Mouse (Mus musculus) liver, postnatal 0 days (tissue): ENCODE results near the gene Rnf43. TPM values are rescaled to one million over a fixed set of nuclear protein-coding genes. Genes with fewer than 3 reads are reported as not detected.

Experiments used
- ATAC-seq: fragments of 200-750 bp; cut with Nextera tagmentation; 2 replicates; pipeline ENCODE4 v1.8.0; 2017; ENCODE audit warnings: mild to moderate bottlenecking, moderate library complexity
- DNase-seq: peaks from one replicate; pipeline ENCODE4 v3.0.0-alpha.2; 2016
- H3K27ac ChIP-seq: fragments of 300-500 bp; sonication (generic); 2 replicates; pipeline ENCODE4 v1.5.1; 2014; ENCODE audit warnings: antibody characterized with exemption, moderate library complexity, mild to moderate bottlenecking, low read depth
- H3K27me3 ChIP-seq: fragments of 300-500 bp; sonication (generic); 2 replicates; pipeline ENCODE4 v1.6.1; 2014; ENCODE audit warnings: low read length, control low read depth, mixed read lengths; ENCODE audit not compliant: insufficient read depth
- H3K36me3 ChIP-seq: fragments of 300-500 bp; sonication (generic); replicated peaks from 2 replicates; pipeline ENCODE4 v1.6.1; 2014; ENCODE audit warnings: mild to moderate bottlenecking, control low read depth, low read length, moderate library complexity, mixed read lengths; ENCODE audit not compliant: insufficient read depth
- H3K4me1 ChIP-seq: fragments of 300-500 bp; sonication (generic); 2 replicates; pipeline ENCODE4 v1.6.1; 2014; ENCODE audit warnings: antibody characterized with exemption, mild to moderate bottlenecking, control low read depth; ENCODE audit not compliant: insufficient read depth
- H3K4me2 ChIP-seq: fragments of 300-500 bp; sonication (generic); 2 replicates; pipeline ENCODE4 v1.6.1; 2014; ENCODE audit warnings: low read depth, mild to moderate bottlenecking, low read length, moderate library complexity, mixed read lengths
- H3K4me3 ChIP-seq: fragments of 300-500 bp; sonication (generic); 2 replicates; pipeline ENCODE4 v1.5.1; 2014; ENCODE audit warnings: low read depth, low read length
- H3K9ac ChIP-seq: fragments of 300-500 bp; sonication (generic); replicated peaks from 2 replicates; pipeline ENCODE4 v1.6.1; 2014; ENCODE audit warnings: mild to moderate bottlenecking, moderate library complexity
- H3K9me3 ChIP-seq: fragments of 300-500 bp; sonication (generic); 2 replicates; pipeline ENCODE4 v1.6.1; 2016; ENCODE audit warnings: mild to moderate bottlenecking, control low read depth, low read length, mixed read lengths
- CTCF ChIP-seq: sonication (generic); IDR thresholded peaks from 2 replicates; pipeline ENCODE4 v1.5.1; 2016; ENCODE audit warnings: antibody characterized with exemption, low read depth
- EP300 ChIP-seq: IDR thresholded peaks from 2 replicates; pipeline ENCODE4 v1.6.1; 2016; ENCODE audit warnings: antibody characterized with exemption, low read depth, mild to moderate bottlenecking
- whole genome bisulfite sequencing: fragments of 180-500 bp; shearing (Covaris S2); extraction: QIAGEN DNeasy Blood & Tissue Kit; methylation state at CpG from one replicate; pipeline ENCODE4 v1.1.7; 2014; ENCODE audit not compliant: insufficient replicate concordance; 5-methylcytosine and 5-hydroxymethylcytosine counted together
- polyA plus RNA-seq: library from polyadenylated mRNA; unstranded; fragments of >200 nt; fragmentation: Nextera tagmentation; extraction: Ambion mirVana; gene quantifications from 2 replicates; pipeline ENCODE4 v1.2.1, GENCODE M21; 2015

Rnf43 gene
- polyA plus RNA-seq, 1 experiment from 2014 or later = 4.2 TPM

DNA sequence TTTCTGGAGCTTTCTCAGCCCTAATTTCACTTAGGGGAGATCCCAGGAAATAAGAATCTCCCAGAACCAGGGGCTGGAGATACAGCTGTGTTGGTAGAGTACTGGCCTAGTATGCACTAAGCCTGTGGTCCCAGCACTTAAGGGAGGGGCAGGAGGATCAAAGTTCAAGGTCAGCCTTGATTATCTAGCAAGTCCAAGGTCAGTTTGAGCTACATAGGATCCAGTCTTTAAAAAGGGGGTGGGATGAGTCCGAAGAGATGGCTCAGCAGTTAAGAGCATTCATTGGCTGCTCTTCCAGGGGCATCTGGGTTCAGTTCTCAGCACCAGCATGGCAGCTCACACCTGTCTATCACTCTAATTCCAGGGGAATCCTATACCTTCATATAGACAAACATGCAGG, 89.8 kb downstream of the Rnf43 start:
- Histone ChIP-seq H3K4me3 (peak overlapping the region; percentile 15), H3K27ac (peak overlapping the region; percentile 99), H3K4me1 (peaks cover 60% of the 10 kb centered on the region), H3K36me3 (peaks cover 7% of the 10 kb centered on the region), H3K4me2 (peak overlapping the region; percentile 77), H3K9me3 (no peaks in the 10 kb centered on the region), H3K9ac (peak overlapping the region; percentile 76), H3K27me3 (no peaks in the 10 kb centered on the region)
- TF ChIP-seq EP300 = no peak
- no peak for TF ChIP-seq CTCF
- ATAC-seq = no peak
- DNase-seq = no peak
- WGBS = 57% methylated on average over 1 of the region's 1 CpGs

DNA sequence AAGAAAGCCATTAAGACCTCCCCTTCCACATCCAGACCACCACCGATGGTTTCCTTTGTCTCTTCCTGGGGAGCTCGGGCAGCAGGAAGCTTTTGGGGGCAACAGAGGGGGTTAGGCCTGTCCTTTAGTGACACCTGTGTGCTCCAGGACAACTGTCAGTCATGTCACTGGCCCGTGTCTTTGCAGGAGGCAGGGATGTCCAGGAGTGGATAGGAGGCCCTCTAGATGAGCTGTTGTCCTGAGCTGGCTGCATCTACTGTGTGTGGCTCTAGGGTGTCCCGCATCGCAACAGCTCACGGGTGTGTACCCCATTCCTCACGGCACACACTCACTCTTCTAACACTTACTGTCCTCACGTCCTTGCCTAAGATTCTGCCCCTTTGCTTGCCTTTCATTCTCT, 90.7 kb downstream of the Rnf43 start:
- WGBS = 52% methylated on average over 8 of the region's 8 CpGs
- Histone ChIP-seq H3K27ac (peak overlapping the region; percentile 99), H3K9ac (peak overlapping the region; percentile 94; the same call in 1 of the 2 replicates), H3K36me3 (peaks cover 12% of the 10 kb centered on the region), H3K27me3 (no peaks in the 10 kb centered on the region), H3K4me3 (0 out of 2 replicates have a peak overlapping the region, but pooled peaks have one; percentile 92), H3K9me3 (no peaks in the 10 kb centered on the region), H3K4me2 (peak overlapping the region; percentile 68), H3K4me1 (peaks cover 53% of the 10 kb centered on the region)
- ATAC-seq (no peak), DNase-seq (no peak)
- TF ChIP-seq EP300 = no peak
- TF ChIP-seq CTCF = no peak

DNA sequence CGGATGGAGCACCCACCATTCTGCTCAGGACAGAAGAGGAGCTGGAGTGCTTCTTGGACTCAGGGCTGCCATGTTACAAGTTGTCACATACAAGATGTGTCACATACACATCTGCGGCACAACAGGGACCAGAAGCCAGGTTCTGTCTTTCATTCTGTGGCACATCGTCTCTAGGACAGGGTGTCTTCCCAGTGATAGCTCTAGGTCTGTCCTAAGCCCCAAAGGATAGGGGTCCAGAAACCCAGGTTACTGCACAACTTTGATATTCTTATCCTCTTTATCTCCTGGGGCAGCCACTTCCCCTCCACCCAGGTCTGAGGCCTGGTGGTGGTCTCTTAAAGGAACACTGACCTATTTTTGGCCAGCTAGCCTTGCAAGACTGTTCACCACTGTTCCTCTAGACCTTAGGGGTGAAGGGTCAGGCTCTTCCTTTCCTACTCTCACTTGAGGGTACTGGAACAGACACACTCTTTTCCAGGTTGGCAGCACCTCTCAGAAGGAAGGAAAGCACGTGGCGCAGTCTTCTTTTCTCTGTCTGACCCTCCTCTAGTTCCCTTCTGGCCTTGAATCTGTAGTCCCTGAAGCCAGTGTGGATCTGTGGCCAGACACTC, 91.5 kb downstream of the Rnf43 start:
- H3K36me3 ChIP-seq = peaks cover 13% of the 10 kb centered on the region
- WGBS = 42% methylated on average over 5 of the region's 5 CpGs
- H3K4me3 ChIP-seq = peak overlapping the region; percentile 92
- peaks cover 49% of the 10 kb centered on the region for H3K4me1 ChIP-seq
- peak overlapping the region; percentile 99 for H3K27ac ChIP-seq
- peak overlapping the region; percentile 94 for H3K9ac ChIP-seq
- ATAC-seq (no peak), DNase-seq (no peak)
- H3K4me2 ChIP-seq = peak overlapping the region; percentile 68
- TF ChIP-seq EP300 = no peak
- no peak for TF ChIP-seq CTCF
- no peaks in the 10 kb centered on the region for H3K27me3 ChIP-seq
- no peaks in the 10 kb centered on the region for H3K9me3 ChIP-seq

DNA sequence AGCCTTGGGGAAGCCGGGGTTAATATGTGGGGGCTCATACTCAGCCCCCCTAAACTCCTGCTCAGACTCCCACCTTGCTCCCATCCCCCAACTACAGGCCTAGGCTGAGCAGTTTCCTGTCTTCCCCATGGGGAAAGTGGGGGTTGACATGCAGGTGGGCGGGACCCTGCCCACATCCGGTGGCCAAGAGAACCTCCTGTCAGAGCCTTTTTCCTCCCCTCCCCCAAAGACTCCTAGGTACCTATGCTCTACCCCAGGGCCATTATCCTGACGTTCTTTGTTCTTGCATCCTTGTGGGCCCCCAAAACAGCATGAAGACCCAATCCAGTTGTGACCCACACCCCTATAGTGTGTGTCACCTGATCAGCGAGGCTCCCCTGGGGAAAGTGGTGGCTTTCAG, 92.1 kb downstream of the Rnf43 start:
- WGBS = 23% methylated on average over 5 of the region's 5 CpGs
- H3K9ac ChIP-seq = peak overlapping the region; percentile 94
- H3K27me3 ChIP-seq = no peaks in the 10 kb centered on the region

DNA sequence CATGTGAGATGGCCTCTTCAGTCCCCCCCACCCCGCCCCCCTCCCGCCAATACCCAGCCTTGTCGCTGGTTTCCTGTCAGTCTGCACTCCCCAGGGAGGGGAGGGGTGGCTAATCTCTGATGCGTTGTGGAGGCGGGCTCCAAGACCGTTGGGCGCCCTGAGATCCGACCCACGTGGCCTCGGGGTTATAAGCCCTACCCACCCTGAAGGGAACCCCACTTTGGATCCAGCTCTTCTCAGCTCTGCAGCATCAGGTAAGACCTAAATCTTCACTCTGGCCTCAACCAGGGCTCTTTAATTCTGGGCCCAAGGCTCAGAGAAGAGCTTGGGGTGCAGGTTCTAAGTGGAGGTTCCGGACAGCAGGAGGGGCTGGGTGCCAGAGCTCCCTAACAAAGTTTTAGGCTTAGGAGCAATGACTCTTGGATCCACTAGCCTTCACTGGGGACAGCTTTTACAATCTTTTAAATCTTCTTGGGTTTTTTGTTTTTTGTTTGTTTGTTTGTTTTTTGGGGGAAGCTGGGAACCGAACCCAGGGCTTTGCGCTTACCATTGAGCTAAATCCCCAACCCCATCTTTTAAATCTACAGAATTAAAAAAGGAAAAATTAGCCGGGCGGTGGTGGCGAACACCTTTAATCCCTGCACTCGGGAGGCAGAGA, 93.0 kb downstream of the Rnf43 start:
- no peak for TF ChIP-seq CTCF
- peak; percentile 79; the same call in 1 of the 2 replicates for TF ChIP-seq EP300
- Histone ChIP-seq H3K4me2 (peak overlapping the region; percentile 68), H3K9ac (peak overlapping the region; percentile 94), H3K9me3 (no peaks in the 10 kb centered on the region), H3K4me3 (peak overlapping the region; percentile 92), H3K4me1 (peaks cover 45% of the 10 kb centered on the region), H3K36me3 (peaks cover 13% of the 10 kb centered on the region), H3K27me3 (peaks cover 4% of the 10 kb centered on the region; the same call in 1 of the 2 replicates), H3K27ac (peak overlapping the region; percentile 99)
- WGBS = 27% methylated on average over 16 of the region's 17 CpGs
- ATAC-seq (peak; percentile 74), DNase-seq (peak; percentile 92)

More for the DNA sequence above, 92.1 kb downstream of the Rnf43 start:
- DNase-seq (peak; percentile 65), ATAC-seq (no peak)
- TF ChIP-seq CTCF (no peak), EP300 (peak; percentile 65; the same call in 1 of the 2 replicates)
- Histone ChIP-seq H3K9me3 (no peaks in the 10 kb centered on the region), H3K27ac (peak overlapping the region; percentile 99), H3K4me1 (peaks cover 46% of the 10 kb centered on the region), H3K36me3 (peaks cover 13% of the 10 kb centered on the region), H3K4me3 (peak overlapping the region; percentile 92), H3K4me2 (peak overlapping the region; percentile 68)

DNA sequence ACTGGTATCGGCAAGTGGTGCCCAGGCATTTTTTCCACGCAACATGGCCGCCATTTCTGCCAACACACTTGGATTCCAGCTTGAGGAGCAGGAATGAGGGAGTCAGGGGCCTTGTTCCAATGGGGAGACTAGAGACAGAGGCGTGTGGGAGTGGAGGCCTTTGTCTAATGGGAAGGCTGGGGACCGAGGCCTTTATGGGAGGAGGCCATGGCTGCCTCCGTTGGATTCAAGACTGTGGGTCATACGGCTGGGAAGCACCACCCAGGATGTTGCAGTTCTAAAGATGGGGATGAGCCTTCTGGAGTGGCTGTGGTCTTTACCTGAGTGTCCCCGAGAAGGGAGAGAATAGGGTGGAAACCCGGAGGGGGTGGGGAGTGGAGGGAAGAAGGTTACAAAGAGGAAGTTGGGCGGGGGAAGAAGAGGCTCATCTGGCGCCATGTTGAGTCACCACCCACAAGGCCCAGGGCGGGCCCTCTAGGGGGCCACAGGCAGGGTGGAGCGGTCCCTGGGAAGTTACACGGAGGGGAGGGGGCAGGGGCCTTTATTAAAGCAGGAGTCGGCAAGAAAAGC, 93.8 kb downstream of the Rnf43 start:
- Histone ChIP-seq H3K9me3 (no peaks in the 10 kb centered on the region), H3K36me3 (peaks cover 13% of the 10 kb centered on the region), H3K27me3 (peaks cover 8% of the 10 kb centered on the region; the same call in 1 of the 2 replicates), H3K27ac (peak overlapping the region; percentile 99), H3K9ac (peak overlapping the region; percentile 94), H3K4me1 (peaks cover 37% of the 10 kb centered on the region), H3K4me3 (peak overlapping the region; percentile 92), H3K4me2 (peak overlapping the region; percentile 68)
- WGBS = 25% methylated on average over 15 of the region's 15 CpGs
- DNase-seq = peak; percentile 79
- peak; percentile 20 for ATAC-seq
- TF ChIP-seq EP300 = no peak
- TF ChIP-seq CTCF = peak; percentile 34
